Mouse (Mus musculus): ENCODE measurements at regions not wholly inside any gene's neighbourhood (a gene's known extent, or its start where the extent isn't known, plus 50 kb on each side); places are given as distances from the start of the nearest gene placed in this dataset.
A peak's percentile ranks its signal among the peaks of the same experiment; 100 is the strongest.

- no peak for TF ChIP-seq POLR2A (IDR thresholded peaks at IDR 0.05; ENCODE audit: low read depth, low read length)
- no peak for TF ChIP-seq CTCF (conservative IDR thresholded peaks at IDR 0.05; ENCODE audit: insufficient read depth, insufficient read length, low read depth, low read length)
- H3K36me3 ChIP-seq (ENCODE audit: control insufficient read depth, insufficient read depth, low read length): no peaks in the 10 kb centered on the region
- H3K4me1 ChIP-seq (ENCODE audit: control insufficient read depth, insufficient read depth, low read length): no peaks in the 10 kb centered on the region
- no peaks in the 10 kb centered on the region; the same call in 1 of the 2 replicates for H3K27me3 ChIP-seq (replicated peaks; ENCODE audit: control insufficient read depth, insufficient read depth, low read length)
- no peak overlapping the region for H3K4me3 ChIP-seq (ENCODE audit: insufficient read depth, low read depth, low read length)
- 93% methylated on average over 3 of the region's 3 CpGs for WGBS
- no peak overlapping the region for H3K27ac ChIP-seq (ENCODE audit: insufficient read depth, low read depth, low read length)
- no peak for DNase-seq
Observed at GRCm38 (mm10) chr12:27984261-27984841, 567.8 kb downstream of the Dcdc2c start.

DNA sequence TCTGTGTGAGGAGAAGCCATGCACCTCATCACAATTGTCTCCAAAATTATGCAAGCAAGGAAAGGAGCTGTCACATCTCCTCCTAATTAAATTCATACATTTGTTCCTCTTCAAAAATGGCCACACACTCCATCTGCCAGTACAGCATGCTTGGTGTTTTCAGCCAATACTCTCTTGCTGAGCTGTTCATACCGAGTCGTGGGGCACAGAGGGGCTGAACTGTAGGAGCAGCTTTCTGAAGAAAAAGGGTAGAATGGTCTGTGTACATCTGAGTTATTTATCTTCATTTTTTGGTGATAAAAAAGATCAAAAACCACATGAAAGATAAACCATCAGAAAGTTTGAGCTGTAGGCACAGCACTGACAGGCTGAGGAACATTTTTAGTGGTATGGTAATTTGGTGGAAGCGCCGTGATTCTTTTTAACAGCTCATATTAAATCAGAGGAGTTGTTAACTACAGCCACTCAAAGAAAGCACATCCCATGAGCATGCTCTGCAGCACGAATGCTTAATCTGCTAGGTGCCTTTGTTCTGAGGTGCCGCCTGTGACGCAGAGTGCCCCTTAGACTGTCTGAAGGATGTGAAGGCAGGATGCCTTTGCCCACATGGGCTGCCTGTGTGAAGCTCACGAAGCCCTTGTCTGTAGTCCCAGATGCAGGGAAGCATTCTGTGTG is 573.8 kb downstream of the Dcdc2c start:
- Histone ChIP-seq H3K4me3 (ENCODE audit: insufficient read depth, low read depth, low read length) (no peak overlapping the region), H3K36me3 (ENCODE audit: control insufficient read depth, insufficient read depth, low read length) (no peaks in the 10 kb centered on the region), H3K27ac (ENCODE audit: insufficient read depth, low read depth, low read length) (no peak overlapping the region), H3K4me1 (ENCODE audit: control insufficient read depth, insufficient read depth, low read length) (no peaks in the 10 kb centered on the region), H3K27me3 (replicated peaks; ENCODE audit: control insufficient read depth, insufficient read depth, low read length) (no peaks in the 10 kb centered on the region; the same call in 1 of the 2 replicates)
- DNase-seq: no peak
- 64% methylated on average over 8 of the region's 8 CpGs for WGBS
- TF ChIP-seq POLR2A (IDR thresholded peaks at IDR 0.05; ENCODE audit: low read depth, low read length): no peak
- no peak for TF ChIP-seq CTCF (conservative IDR thresholded peaks at IDR 0.05; ENCODE audit: insufficient read depth, insufficient read length, low read depth, low read length)

DNA sequence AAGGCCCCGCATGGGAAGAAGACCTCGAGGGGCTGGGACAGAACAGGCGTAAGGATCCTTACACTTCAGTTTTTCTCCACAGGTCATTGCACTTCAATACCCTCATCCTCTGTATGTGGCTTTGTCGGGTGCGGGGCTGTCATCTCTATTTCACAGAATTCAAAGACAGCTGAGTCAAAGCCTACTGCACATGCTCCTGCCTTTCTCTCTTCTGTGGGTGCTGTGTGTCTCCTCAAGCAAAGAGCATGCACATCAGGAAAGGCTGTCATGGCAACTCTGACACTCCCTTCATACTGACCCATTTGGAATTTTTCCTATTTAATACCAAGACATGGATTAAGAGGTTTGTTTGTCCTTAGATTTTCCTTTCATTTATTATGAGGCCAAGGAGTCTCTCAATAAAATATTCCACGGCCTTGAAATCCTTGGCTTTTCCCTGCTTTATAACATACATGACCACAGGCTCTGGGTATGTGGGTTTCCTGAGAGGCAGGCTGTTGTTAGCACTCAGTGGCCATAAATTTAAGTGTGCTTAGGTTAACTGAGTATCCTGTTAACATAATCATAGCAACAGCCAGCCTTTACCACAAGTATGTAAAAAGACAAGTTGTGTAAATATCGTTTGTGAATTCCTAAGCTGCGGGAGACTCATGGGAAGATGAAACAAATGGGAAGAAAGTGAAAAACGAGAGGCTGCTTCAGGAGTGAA is 574.5 kb downstream of the Dcdc2c start:
- H3K27ac ChIP-seq (ENCODE audit: insufficient read depth, low read depth, low read length): no peak overlapping the region
- no peak for TF ChIP-seq CTCF (conservative IDR thresholded peaks at IDR 0.05; ENCODE audit: insufficient read depth, insufficient read length, low read depth, low read length)
- TF ChIP-seq POLR2A (IDR thresholded peaks at IDR 0.05; ENCODE audit: low read depth, low read length): no peak
- no peaks in the 10 kb centered on the region for H3K4me1 ChIP-seq (ENCODE audit: control insufficient read depth, insufficient read depth, low read length)
- 55% methylated on average over 9 of the region's 9 CpGs for WGBS
- no peaks in the 10 kb centered on the region; the same call in 1 of the 2 replicates for H3K27me3 ChIP-seq (replicated peaks; ENCODE audit: control insufficient read depth, insufficient read depth, low read length)
- DNase-seq: no peak
- no peaks in the 10 kb centered on the region for H3K36me3 ChIP-seq (ENCODE audit: control insufficient read depth, insufficient read depth, low read length)
- H3K4me3 ChIP-seq (ENCODE audit: insufficient read depth, low read depth, low read length): no peak overlapping the region

GRCm38 (mm10) chr12:27962908-27963307 is 589.3 kb downstream of the Dcdc2c start:
- WGBS: 49% methylated on average over 3 of the region's 3 CpGs
- no peaks in the 10 kb centered on the region for H3K27me3 ChIP-seq (replicated peaks; ENCODE audit: control insufficient read depth, insufficient read depth, low read length)
- TF ChIP-seq POLR2A (IDR thresholded peaks at IDR 0.05; ENCODE audit: low read depth, low read length) (no peak), CTCF (conservative IDR thresholded peaks at IDR 0.05; ENCODE audit: insufficient read depth, insufficient read length, low read depth, low read length) (no peak)
- no peaks in the 10 kb centered on the region for H3K36me3 ChIP-seq (ENCODE audit: control insufficient read depth, insufficient read depth, low read length)
- H3K4me3 ChIP-seq (ENCODE audit: insufficient read depth, low read depth, low read length): no peak overlapping the region
- H3K4me1 ChIP-seq (ENCODE audit: control insufficient read depth, insufficient read depth, low read length): no peaks in the 10 kb centered on the region
- H3K27ac ChIP-seq (ENCODE audit: insufficient read depth, low read depth, low read length): no peak overlapping the region
- no peak for DNase-seq

GRCm38 (mm10) chr12:27960064-27960463 is 592.1 kb downstream of the Dcdc2c start:
- no peak for DNase-seq

DNA sequence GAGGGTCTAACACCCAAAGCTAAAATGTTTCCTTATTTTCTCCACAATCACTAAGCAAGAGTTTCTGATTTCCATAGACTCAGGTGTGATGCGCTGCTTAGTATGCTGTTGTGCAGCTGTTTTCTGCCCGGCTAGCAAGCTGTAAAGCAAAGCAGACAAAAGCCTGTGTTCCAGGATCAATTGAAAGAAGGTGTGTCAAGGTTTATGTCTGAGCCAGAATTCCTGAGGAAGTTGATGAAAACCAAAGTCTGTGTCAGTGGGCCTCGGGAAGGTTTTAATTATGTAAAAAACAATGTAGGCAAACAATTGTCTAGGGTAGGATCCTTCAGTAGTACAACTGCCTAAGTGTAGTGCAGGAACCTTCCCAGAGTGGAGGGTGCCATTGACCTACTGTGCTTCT is 604.6 kb downstream of the Dcdc2c start:
- DNase-seq: no peak
- Histone ChIP-seq H3K27ac (ENCODE audit: insufficient read depth, low read depth, low read length) (no peak overlapping the region), H3K4me1 (ENCODE audit: control insufficient read depth, insufficient read depth, low read length) (no peaks in the 10 kb centered on the region), H3K36me3 (ENCODE audit: control insufficient read depth, insufficient read depth, low read length) (no peaks in the 10 kb centered on the region), H3K27me3 (replicated peaks; ENCODE audit: control insufficient read depth, insufficient read depth, low read length) (no peaks in the 10 kb centered on the region), H3K4me3 (ENCODE audit: insufficient read depth, low read depth, low read length) (no peak overlapping the region)
- WGBS: 65% methylated on average over 3 of the region's 3 CpGs
- no peak for TF ChIP-seq CTCF (conservative IDR thresholded peaks at IDR 0.05; ENCODE audit: insufficient read depth, insufficient read length, low read depth, low read length)
- no peak for TF ChIP-seq POLR2A (IDR thresholded peaks at IDR 0.05; ENCODE audit: low read depth, low read length)

More at GRCm38 (mm10) chr12:27960064-27960463, 592.1 kb downstream of the Dcdc2c start:
- TF ChIP-seq POLR2A (IDR thresholded peaks at IDR 0.05; ENCODE audit: low read depth, low read length) (no peak), CTCF (conservative IDR thresholded peaks at IDR 0.05; ENCODE audit: insufficient read depth, insufficient read length, low read depth, low read length) (no peak)
- Histone ChIP-seq H3K27ac (ENCODE audit: insufficient read depth, low read depth, low read length) (no peak overlapping the region), H3K4me3 (ENCODE audit: insufficient read depth, low read depth, low read length) (no peak overlapping the region), H3K4me1 (ENCODE audit: control insufficient read depth, insufficient read depth, low read length) (no peaks in the 10 kb centered on the region), H3K36me3 (ENCODE audit: control insufficient read depth, insufficient read depth, low read length) (no peaks in the 10 kb centered on the region), H3K27me3 (replicated peaks; ENCODE audit: control insufficient read depth, insufficient read depth, low read length) (no peaks in the 10 kb centered on the region)
- 42% methylated on average over 6 of the region's 6 CpGs for WGBS

DNA sequence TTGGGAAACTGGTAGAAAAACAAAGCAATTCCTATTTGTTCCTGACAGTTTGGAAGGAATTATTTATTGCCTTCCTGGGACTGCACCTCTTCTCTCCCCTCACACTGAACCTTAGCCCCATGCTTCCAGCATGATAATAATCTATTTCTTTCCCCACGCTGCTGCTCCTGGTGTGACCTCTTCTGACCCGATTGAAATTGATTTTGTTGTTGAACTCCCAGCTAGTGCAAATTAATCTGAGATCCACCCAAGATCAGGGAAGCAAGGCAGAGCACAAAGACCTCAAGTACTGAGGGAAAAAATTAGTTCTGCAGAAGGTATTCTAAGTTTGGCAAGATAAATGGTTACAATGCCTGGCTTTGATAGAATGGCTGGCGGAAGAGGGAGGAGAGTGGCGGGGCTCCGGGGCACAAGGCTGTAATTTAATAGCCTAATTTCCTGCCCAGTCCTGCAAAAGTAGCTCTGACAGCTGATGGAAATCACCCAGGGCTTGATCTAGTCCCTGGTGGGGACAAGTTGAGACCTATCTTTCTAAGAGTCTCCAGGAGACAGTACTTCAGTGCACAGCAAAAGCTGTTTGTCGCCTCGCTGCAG is 604.6 kb upstream of the Sox11 start:
- H3K27me3 ChIP-seq (replicated peaks; ENCODE audit: control insufficient read depth, insufficient read depth, low read length): no peaks in the 10 kb centered on the region
- no peak for TF ChIP-seq POLR2A (IDR thresholded peaks at IDR 0.05; ENCODE audit: low read depth, low read length)
- no peak for TF ChIP-seq CTCF (conservative IDR thresholded peaks at IDR 0.05; ENCODE audit: insufficient read depth, insufficient read length, low read depth, low read length)
- H3K36me3 ChIP-seq (ENCODE audit: control insufficient read depth, insufficient read depth, low read length): no peaks in the 10 kb centered on the region
- 34% methylated on average over 7 of the region's 7 CpGs for WGBS
- no peak overlapping the region for H3K27ac ChIP-seq (ENCODE audit: insufficient read depth, low read depth, low read length)
- H3K4me1 ChIP-seq (ENCODE audit: control insufficient read depth, insufficient read depth, low read length): no peaks in the 10 kb centered on the region
- peak; percentile 8 for DNase-seq
- no peak overlapping the region for H3K4me3 ChIP-seq (ENCODE audit: insufficient read depth, low read depth, low read length)
